Mouse (Mus musculus) right cerebral cortex, postnatal 10 days (tissue): ENCODE measurements around the gene Haus2.

Experiments used
- DNase-seq, 2 experiments: peaks; one replicate each; pipeline ENCODE4 v3.0.0; 2021; ENCODE audit warnings: low spot score in 2 of 2

Gene Haus2

DNA sequence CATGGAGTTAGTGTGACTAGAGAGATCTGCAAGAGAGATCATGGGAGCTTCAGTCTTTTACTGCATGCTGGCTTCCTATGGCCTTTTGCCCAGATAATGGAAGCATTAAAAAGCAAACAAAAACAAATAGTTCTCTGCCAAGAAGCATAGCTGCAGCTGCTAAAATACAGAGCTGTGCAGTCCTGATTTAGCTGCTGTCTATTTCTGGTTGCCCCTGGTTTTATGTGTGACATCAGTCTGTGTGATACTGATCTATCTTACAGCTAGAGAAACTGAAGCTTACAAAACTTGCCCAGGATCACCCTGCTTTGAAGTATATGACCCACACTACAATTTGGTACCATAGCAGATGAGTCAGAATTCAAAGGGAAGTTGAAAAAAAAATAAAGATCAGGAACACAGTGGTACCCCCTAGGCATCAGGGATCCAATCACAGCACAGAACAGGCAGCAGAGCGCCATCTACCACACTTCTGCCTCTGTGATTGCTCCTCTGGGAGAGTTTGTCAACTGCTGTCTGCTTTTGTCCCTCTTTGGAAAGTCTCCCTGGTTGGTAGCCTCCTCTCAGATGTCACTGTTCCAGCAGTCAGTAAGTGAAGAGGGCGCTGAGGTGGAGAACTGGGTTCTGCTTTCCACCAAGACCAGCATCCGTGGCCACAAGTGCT, 54.4 kb downstream of the Haus2 start:
- no peak for DNase-seq

DNA sequence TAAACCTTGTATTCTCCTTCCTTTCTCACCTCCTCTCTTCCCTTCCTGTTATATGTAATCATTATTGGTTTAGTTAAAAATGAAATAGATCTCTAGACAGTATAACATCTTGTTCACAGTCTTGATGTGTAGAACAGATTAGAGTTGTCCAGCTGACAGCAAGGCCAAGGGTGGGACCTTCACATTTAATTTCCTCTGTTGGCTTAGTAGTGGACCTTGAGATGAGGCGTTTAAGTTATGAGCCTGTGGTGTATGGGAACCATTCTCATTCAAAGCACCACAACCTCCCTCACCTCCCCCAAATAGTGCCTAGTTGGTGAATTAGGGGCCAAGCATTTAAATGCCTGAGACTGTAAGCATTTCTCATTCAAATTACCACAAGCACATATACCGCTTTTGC, 58.3 kb downstream of the Haus2 start:
- DNase-seq = no peak

DNA sequence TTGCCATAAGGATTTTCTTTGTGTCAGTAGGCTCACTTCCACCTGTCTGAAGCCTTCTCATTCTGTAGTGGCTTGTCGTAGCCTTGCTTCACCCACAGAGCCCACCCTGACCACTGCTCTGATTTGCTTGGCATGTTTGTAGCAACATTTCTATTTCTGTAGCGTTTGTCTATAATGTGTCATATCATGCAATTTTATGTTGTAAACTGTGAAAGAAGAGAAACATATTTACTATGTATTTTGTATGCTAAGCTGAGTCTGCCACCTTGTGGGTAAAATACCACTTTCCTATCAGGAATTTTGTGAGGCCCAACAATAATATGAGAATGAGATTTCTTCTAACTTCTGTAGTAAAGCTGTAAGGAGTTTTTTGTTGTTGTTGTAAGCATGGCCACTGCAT, 61.1 kb downstream of the Haus2 start:
- no peak for DNase-seq
